Mouse (Mus musculus) right cerebral cortex, postnatal 14 days (tissue): ENCODE data around the gene 6030458C11Rik.

ENCODE experiments used
- DNase-seq: peaks from one replicate; pipeline ENCODE4 v3.0.0; 2022

The 6030458C11Rik gene

DNA sequence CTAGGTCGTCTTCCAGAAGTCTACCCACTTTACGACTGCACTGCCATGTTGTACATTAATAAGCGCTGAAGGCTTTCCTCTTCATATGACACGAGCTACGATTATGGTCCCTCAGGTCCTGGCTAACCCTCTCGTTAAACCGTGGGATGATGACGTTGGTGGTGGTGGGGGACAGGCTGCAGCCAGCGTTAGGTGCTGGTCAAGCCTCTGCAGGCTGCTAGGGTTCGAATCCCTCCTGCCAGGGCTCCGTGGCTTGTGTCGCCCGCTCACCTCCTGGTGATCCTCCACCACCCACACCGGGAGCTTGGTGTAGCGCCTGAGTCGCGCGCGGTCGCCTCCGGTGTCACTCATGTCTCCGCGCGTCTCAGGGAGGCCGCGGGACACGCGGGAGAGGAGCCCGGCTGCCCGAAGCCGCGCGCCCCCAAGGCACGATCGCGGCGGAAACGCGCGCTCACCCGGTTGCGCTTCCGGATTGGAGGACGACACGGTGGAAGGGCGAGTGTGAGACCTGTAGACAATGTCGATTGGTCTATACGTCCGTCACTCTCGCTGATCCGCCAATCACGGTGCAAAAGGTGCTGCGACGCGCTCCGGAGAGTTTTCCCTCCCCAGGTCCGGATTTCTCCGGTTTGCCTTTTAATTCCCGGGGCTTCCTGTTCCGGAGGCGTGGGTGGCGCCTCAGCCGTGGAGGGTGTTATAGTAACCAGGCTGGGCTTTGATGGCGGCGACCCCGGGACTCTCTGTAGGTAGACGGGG is at the start of gene 6030458C11Rik, which contains the start of gene Drosha:
TSS of gene 6030458C11Rik (minus strand) at position 453 of the 756 bp plus-strand sequence.
TSS of gene Drosha (plus strand) at position 619 of the 756 bp plus-strand sequence.
- peak; percentile 97 for DNase-seq

DNA sequence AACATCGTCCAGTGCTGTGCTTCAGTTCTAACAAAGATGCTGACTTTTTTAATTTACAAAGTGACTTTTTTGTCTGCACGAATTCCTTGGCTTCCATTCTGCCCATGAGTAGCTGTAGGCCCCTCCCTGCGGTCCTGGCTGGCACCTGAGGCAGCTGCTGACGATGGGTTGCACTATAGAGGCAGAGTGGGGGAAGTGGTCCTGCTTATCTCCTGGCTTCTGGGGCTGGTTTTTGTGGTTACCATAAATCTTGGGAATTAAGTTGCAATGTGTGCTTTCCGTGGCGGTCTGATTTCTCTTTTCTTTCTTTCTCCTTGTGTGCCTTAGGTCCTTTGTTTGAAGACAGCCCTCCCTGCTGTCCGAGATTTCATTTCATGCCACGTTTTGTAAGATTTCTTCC is 42.8 kb upstream of the 6030458C11Rik start:
- no peak for DNase-seq

DNA sequence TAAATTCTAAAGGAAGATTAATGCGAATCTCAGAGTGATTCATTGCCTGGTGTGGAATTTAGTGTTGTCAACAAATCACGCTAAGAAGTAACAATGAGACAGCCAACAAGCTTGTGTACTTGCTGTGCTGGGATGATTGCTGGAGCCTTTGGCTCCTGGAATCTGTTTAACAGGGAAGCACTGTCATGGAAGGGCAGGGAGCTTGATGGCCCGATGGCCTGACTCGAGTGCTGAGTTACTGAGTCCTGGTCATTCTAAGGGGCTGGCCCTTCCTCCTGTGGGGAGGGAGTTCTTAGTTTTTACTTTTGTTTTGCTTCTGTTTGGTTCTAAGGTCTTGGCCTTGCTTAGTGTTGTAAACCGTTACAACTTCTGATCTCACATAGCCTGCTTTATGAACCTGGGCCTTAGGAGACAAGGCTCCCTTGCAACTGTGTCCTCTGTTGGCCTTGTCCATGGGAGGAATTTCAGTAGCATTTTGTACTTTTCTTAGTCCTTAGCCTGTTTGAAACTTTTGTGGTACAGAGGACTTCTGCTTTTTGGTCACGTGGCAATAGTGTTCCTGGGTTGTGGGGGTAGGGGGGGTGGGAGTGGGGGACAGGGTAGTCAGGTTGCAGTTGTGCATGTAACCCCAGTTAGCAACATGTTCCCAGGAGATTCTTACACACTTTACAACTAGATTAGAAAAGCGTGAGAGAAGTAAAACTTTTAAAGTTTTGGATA is 41.3 kb upstream of the 6030458C11Rik start:
- no peak for DNase-seq

DNA sequence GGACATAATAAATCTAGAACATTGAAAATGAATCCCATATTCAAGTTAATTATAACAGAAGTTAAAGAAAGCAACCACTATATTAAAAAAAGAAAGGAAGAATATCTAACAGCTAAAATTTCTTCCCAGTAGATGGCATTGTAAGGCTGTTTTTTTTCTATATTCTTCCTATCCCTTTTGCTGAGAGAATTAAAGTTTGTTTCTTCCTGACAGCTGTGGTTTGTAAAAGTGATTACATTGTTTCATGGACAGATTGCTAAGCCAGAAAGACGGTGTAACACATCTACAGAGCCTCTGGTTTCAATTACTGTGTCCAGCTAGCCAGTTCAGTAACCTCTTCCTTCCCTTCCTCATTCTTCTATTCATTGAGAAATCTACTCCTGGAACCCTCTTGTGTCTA is 39.2 kb upstream of the 6030458C11Rik start:
- no peak for DNase-seq

DNA sequence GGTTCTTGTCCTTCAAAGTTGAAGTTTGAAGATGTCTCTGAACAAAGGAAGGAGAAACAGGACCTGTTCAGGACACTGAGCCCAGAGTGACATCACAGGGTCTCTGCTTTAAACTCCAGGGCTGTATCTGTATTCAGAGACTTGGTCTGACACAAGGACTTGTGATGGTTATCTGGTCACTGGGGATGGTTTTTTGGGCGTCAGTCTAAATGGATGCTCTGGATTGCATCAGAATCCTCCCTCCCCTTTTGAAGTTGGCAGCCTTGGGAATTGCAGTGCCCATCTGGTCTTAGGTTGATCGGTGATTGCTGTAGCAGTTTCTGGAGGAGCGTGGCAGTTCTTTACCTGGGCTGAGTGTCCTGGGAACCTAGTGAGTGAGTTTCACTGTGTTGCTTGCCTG is 37.6 kb upstream of the 6030458C11Rik start:
- no peak for DNase-seq

DNA sequence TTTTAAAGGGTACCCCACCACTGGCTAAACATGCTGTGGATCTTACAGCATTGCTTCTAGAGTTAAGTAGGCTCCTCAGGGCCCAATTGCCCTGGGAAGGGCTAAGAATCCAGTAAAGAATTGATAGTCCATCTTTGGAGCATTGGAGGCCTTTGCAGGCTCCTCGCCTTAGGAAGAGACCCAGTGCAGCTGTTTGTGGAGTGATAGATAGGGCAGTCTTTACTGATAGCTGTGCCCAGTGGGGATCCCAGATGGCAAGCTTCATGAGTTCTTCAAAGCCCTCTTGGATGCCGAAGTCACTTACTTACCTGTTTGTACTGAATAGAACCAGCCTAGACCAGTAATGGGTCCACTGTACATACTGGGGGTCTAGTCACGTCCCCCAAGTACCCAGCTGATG is 34.2 kb upstream of the 6030458C11Rik start:
- no peak for DNase-seq

DNA sequence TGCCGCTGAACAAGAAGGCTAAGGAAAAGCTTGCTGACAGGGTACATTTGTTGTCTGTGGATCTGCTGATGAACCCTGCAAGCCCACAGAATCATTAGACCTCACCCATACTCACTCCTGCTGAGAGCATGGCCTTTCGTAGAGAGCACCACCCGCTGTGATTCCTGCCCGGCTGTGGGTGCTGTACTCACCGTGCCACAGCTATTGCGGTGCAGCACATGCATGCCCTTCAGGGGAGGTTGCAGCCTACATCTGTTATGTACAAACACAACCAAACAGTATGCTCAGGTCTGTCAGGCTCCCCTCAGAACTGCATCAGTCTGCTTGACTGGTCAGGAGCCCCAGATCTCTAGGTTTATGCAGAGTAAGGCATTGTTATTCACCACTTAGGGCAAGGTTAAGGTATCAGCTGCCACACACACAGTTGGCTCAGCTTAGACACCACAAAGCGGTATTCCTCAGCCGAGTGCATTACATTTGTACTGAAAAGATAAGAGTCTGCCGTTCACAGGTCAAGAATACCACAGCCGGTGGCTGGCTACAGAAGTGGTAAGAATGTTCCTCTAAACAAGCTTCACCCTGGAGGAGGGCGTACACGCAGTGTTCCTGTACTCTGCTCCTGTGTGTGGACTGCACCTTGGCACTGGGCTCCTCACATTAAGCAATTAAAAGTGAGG is 33.5 kb upstream of the 6030458C11Rik start:
- DNase-seq = no peak

DNA sequence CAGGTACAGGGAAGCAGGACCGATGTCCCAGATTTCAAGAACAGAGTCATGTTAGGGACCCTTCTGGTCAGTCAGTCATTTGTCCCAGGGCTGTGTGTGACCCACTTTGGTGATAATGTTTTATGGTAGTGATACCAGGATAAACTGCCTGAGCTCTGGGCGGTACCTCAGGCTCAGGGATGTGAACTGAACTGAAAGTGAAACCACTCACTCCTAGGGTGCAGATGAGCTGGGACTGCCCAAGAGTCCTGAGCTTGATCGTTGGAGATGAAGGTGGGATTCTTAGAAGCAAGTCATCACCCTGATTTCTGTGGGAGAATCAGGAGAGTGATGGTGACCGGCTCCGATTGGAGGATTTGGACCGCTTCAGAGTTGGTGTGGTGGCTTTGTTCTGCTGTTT is 32.3 kb upstream of the 6030458C11Rik start:
- no peak for DNase-seq

DNA sequence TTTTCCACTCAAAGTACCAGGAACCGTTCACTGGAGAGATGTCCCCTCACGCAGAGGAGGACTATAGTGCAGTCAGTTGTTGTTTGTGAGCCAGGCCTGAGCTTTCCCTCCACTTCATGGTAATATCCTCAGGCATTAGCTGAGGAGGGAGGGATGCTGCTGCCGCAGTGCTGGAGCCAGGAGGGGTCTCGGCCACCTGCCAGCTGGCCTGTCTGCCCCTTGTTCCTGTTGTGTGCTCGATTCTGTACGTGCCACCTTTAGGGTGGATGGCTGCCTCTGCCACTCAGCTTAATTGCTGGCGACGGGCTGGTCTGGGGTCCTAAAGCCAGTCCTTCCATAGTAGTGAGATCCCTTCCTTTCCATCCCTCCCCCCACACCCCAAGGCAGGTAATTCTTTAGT is 29.0 kb upstream of the 6030458C11Rik start:
- no peak for DNase-seq

DNA sequence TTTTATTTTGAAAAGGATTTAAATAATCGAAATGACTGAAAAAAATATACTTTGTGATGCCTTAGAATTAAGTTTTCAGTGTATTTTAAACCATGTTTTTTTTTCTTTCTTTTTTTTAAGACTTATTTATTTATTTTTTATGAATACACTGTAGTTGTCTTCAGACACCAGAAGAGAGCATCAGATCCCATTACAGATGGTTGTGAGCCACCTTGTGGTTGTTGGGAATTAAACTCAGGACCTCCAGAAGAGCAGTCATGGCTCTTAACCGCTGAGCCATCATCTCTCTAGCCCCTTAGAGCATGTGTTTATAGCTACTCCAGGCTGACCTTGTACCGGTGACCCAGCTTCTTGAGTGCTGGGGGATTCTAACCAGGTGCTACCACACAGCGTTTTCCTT is 24.9 kb upstream of the 6030458C11Rik start:
- DNase-seq = no peak

DNA sequence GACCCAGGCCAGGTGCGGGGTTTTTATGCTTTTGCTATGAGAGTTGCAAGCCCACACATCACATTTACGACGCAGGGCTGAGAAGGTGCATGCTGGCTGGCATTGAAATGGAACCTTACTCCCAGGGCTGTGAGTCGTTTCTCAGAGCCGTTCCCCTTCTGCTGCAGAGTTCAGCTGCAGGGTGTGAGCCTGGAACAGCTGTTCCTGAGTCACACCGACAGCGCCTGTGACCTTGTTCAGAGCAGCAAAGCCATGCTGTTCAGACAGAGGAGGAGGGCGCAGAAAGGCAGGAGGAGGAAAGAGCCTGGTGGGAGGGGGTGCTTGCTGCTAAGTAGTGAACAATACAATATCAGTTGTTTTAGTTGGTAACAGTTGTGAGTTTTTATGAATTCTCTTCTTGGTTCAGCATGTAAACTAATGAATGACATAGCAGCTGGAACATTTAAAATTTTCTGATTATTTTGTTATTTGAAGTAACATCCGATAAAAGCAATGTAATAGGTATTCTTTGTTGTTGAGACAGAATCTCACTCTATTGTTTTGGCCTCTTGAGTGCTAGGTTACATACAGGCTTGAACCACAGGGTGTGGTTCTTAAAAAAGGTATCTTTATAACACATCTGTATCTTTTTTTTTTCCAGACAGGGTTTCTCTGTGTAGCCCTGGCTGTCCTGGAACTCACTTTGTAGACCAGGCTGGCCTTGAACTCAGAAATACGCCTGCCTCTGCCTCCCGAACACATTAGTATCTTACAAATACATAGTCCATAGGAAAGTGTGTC is 23.9 kb upstream of the 6030458C11Rik start:
- DNase-seq = no peak

DNA sequence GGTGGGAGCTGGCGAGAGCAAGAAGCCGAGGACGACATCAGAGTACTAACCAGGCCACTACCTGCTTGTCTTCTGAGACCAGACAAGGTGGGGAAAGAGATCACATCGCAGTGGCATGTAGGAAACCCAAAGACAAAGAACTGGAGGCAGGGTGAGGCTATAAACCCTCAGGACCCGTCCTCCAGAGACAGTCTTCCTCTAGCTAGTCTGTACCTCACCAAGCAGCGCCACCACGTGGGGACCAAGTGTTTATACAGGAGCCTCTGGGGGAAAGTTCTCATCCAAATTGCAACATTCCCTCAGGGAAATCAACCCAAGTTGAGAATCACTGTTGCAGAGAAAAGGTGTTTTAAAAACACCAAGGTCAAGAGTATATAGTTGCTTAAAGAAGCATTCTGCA is 18.4 kb upstream of the 6030458C11Rik start:
- DNase-seq = no peak

DNA sequence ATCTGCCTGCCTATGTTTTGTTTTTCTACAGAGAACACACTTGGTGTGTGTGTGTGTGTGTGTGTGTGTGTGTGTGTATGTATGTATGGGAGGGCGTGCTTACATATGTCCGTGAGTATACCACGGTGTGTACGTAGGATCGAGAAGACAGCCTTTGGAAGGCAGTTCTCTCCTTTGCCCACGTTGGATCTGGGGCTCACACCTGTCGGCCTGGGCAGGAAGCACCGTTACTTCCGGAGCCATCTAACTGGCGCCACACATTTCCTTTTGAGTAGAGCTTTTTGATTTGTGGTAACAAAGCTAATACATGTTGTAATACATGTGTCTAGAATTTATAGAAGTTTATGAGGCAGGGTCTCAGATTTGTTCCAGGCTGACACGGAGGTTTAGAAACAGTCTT is 16.3 kb upstream of the 6030458C11Rik start:
- DNase-seq = no peak

DNA sequence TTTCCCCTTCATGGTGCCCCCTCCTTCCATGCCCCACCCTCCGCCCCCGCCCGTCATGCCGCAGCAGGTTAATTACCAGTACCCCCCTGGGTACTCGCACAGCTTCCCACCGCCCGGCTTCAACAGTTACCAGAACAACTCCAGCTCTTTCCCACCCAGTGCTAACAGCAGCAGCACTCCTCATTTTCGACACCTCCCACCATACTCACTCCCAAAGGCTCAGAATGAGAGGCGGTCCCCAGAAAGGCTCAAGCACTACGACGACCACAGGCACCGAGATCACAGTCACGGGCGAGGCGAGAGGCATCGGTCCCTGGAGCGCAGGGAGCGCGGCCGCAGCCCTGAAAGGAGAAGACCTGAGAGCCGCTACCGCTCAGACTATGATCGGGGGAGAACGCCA is 9.8 kb upstream of the 6030458C11Rik start:
- DNase-seq = no peak

DNA sequence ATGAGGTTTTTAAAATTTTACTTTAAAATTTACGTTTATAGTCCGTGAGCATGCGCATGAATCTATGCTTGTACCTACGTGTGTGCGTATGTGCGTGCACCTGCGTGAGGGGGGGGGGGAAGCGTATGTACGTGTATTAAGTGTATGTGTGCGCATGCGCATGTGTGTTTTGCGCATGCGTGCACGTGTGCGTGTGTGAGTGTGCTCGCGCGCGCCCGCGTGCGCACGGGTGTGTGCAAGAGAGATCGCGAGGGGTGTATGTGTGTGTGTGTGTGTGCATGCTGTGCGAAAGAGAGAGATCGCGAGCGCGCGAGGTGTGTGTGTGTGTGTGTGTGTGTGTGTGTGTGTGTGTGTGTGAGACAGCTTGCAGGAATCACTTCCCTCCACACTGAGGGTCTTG is 8.9 kb upstream of the 6030458C11Rik start:
- no peak for DNase-seq

DNA sequence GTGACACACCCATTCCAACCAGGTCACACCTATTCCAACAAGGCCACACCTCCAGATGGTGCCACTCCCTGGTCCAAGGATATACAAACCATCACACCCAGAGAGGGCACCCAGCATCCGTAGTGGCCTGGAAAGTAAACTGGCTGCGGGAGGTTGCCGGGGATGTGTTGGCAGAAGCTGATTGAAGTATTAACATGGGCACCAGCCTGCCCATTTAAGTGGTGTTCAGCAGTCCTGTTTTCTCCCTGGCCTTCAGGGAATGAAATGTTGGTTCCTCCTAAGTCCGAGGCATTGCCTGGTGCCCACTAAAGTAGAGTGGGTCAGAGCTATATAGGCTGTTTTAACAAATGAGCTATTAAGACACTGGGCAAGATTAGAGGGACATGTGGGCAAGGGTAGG is 8.2 kb upstream of the 6030458C11Rik start:
- no peak for DNase-seq

DNA sequence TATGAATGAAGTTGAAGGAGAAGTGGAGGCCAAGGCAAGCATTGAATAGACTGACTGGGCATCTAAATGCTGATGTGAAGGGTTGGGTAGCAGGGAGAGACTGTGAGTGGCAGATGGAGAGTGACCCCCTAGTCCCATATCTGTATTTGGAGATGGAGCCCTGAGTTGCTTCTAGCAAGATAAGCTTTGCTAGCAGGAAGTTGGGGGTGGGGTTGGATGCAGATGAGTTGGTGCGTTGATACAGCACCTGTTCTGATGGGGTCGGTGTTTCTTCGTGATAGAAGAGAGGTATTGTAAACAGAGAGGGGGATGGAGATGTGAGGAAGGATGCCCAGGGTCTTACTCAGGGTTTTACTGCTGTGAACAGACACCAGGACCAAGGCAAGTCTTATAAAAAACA is 5.4 kb upstream of the 6030458C11Rik start:
- no peak for DNase-seq

DNA sequence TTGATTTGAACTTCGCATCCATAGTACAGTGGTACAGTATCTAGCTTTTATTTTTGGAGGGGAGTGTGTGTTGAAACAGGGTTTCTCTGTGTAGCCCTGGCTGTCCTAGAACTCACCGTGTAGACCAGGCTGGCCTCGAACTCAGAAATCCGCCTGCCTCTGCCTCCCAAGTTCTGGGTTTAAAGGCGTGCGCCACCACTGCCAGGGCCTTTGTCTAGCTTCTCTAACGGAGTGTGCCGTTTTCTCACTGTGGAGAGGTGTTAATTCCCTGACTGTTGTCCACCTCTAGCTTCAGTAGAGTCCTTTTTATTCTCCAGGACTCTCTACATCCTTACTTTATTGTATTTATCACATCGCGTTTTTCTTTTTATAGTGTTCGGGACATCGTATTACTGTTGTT is 959 bp upstream of the 6030458C11Rik start:
- no peak for DNase-seq

DNA sequence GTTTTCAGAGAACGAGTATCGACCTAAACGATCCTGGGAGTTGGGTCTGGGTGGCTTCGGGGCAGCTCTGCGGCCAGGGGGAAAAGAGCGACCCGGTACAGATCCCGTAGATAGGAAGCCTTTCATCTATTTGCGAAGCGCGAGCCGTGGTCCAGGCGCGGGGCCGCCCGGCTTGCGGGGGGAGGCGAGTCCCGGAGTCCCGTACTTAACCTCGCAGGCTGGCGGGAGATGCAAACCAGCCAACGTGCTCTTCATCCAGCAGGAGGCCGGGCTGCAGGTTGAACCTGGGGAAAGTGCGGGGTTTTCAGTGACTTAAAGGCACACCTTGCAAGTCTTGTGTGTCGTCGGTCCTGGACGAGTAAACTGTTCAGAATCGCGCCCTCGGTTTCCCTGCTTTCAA is 516 bp upstream of the 6030458C11Rik start:
- no peak for DNase-seq

DNA sequence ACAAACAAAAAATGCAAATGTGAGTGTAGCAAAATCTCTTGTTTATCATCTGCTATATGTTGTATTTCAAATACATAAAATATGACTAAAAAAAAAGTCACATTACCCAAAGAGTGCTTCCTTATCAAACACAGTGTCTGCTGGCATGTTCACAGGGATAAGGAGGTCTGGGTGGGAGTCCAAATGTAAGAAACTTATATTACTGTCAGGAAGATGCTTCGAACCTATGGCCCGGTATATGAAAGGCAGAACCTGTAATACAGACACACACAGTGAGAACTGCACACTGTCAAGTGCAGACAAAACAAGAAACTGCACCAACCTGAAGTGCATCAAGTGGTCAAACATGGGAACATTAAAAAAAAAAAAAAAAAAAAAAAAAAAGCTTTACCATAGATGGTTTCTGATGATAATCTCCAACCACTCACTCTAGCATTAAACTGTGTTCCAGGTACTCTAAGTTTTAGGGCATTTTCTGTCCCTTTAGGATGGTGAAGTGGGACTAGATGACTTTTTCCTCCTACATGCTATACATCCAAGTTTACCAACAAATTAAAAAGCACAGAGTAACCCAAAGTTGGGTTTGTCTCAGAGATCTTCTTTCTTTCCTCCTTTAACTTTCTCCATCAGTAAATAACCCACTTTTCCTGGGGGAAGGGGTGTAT is 862 bp downstream of the 6030458C11Rik start:
- no peak for DNase-seq

DNA sequence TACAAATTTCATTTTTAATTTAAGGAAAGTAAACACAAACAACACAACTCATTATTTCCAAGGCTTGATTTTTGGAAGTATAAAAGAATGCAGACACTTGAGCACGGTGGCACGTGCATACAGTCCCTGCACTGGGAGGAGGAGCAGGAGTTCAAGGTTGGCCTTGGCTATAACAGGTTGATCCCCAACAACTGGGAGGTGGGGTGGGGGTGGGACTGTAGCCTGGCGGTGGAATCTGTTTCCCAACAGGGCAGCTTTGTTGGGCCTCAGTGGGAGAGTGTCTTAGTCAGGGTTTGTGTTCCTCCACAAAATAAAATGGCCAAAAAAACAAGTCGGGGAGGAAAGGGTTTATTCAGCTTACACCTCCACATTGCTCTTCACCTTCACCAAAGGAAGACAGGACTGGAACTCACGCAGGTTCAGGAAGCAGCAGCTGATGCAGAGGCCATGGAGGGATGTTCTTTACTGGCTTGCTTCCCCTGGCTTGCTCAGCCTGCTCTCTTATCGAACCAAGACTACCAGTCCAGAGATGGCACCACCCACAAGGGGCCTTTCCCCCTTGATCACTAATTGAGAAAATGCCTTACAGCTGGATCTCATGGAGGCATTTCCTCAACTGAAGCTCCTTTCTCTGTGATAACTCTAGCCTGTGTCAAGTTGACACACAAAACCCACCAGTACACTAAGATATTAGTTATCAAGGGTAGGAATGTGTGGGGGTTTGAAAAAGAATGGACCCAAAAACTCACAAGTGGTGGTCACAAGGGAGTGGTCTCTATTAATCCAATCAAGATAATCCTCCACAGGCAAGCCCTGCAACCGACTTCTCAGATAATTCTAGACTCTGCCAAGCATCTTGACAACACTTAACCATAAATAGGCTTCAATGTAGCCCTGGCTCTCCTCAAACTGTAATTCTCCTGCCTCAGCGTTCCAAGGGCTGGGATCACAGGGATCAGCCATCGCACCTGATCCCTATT is 1.7 kb downstream of the 6030458C11Rik start:
- no peak for DNase-seq
